Mouse (Mus musculus): Measurements from ENCODE around the gene Fhl5. TPM values are rescaled to one million over a fixed set of nuclear protein-coding genes. Genes with fewer than 3 reads are reported as not detected.
"Not testable (repeated sequence)": the region's sequence is repeated elsewhere in the genome, so short reads cannot be mapped to it uniquely, and the experiment has no call there.

The Fhl5 gene
- polyA plus RNA-seq, 1 experiment: not detected

GRCm38 (mm10) chr4:25272861-25273627 is 30.4 kb upstream of the Fhl5 start:
- H3K27me3 ChIP-seq (ENCODE audit: control insufficient read depth, insufficient read depth, insufficient read length): no peaks in the 10 kb centered on the region
- no peaks in the 10 kb centered on the region for H3K79me2 ChIP-seq (ENCODE audit: control insufficient read depth, insufficient read depth)
- H3K36me3 ChIP-seq (ENCODE audit: control insufficient read depth, insufficient read depth): peaks cover 70% of the 10 kb centered on the region
- H3K4me3 ChIP-seq: no peak overlapping the region
- TF ChIP-seq MYOD1 (IDR thresholded peaks at IDR 0.05; ENCODE audit: control insufficient read depth in 1 of 3, insufficient read length in 2 of 3, low read depth in 2 of 3) (no peak), POLR2A (IDR thresholded peaks at IDR 0.05; ENCODE audit: insufficient read length, low read depth) (no peak), MAX (IDR thresholded peaks at IDR 0.05; ENCODE audit: low read depth) (no peak), POLR2AphosphoS2 (IDR thresholded peaks at IDR 0.05; ENCODE audit: insufficient read length, low read depth) (no peak), TCF12 (IDR thresholded peaks at IDR 0.05; ENCODE audit: insufficient read depth, poor library complexity, severe bottlenecking) (no peak), USF1 (IDR thresholded peaks at IDR 0.05; ENCODE audit: low read depth) (no peak), TCF3 (IDR thresholded peaks at IDR 0.05; ENCODE audit: insufficient read length, low read depth) (no peak), SRF (IDR thresholded peaks at IDR 0.05; ENCODE audit: control insufficient read depth, insufficient read length, low read depth) (no peak), REST (IDR thresholded peaks at IDR 0.05; ENCODE audit: insufficient read depth, insufficient read length) (no peak), MYOG (IDR thresholded peaks at IDR 0.05; ENCODE audit: control insufficient read depth in 1 of 3, insufficient read depth in 1 of 3, insufficient read length in 2 of 3, low read depth in 2 of 3) (no peak), E2F4 (IDR thresholded peaks at IDR 0.05; ENCODE audit: insufficient read depth) (no peak), CEBPB (IDR thresholded peaks at IDR 0.05; ENCODE audit: insufficient read depth, poor library complexity, severe bottlenecking) (no peak)
- no peak overlapping the region for H3ac ChIP-seq (ENCODE audit: control insufficient read depth, insufficient read length)
- H3K4me2 ChIP-seq (ENCODE audit: low read depth): no peak overlapping the region

- Histone ChIP-seq H3K4me3 (no peak overlapping the region), H3ac (ENCODE audit: control insufficient read depth, insufficient read length) (no peak overlapping the region), H3K4me2 (ENCODE audit: low read depth) (no peak overlapping the region), H3K79me2 (ENCODE audit: control insufficient read depth, insufficient read depth) (no peaks in the 10 kb centered on the region), H3K36me3 (ENCODE audit: control insufficient read depth, insufficient read depth) (peaks cover 67% of the 10 kb centered on the region), H3K27me3 (ENCODE audit: control insufficient read depth, insufficient read depth, insufficient read length) (no peaks in the 10 kb centered on the region)
- TF ChIP-seq E2F4 (IDR thresholded peaks at IDR 0.05; ENCODE audit: insufficient read depth) (no peak), MYOD1 (IDR thresholded peaks at IDR 0.05; ENCODE audit: control insufficient read depth in 1 of 3, insufficient read length in 2 of 3, low read depth in 2 of 3) (no peak), TCF3 (IDR thresholded peaks at IDR 0.05; ENCODE audit: insufficient read length, low read depth) (no peak), CEBPB (IDR thresholded peaks at IDR 0.05; ENCODE audit: insufficient read depth, poor library complexity, severe bottlenecking) (no peak), USF1 (IDR thresholded peaks at IDR 0.05; ENCODE audit: low read depth) (no peak)
These were observed 29.2 kb upstream of the Fhl5 start for GRCm38 (mm10) chr4:25271926-25272325.

GRCm38 (mm10) chr4:25267144-25267543 is 24.5 kb upstream of the Fhl5 start:
- TF ChIP-seq TCF12 (IDR thresholded peaks at IDR 0.05; ENCODE audit: insufficient read depth, poor library complexity, severe bottlenecking) (no peak), USF1 (IDR thresholded peaks at IDR 0.05; ENCODE audit: low read depth) (no peak), MYOG (IDR thresholded peaks at IDR 0.05; ENCODE audit: control insufficient read depth in 1 of 3, insufficient read depth in 1 of 3, insufficient read length in 2 of 3, low read depth in 2 of 3) (no peak), E2F4 (IDR thresholded peaks at IDR 0.05; ENCODE audit: insufficient read depth) (no peak), REST (IDR thresholded peaks at IDR 0.05; ENCODE audit: insufficient read depth, insufficient read length) (no peak), POLR2A (IDR thresholded peaks at IDR 0.05; ENCODE audit: insufficient read length, low read depth) (no peak), POLR2AphosphoS2 (IDR thresholded peaks at IDR 0.05; ENCODE audit: insufficient read length, low read depth) (no peak), SRF (IDR thresholded peaks at IDR 0.05; ENCODE audit: control insufficient read depth, insufficient read length, low read depth) (no peak), TCF3 (IDR thresholded peaks at IDR 0.05; ENCODE audit: insufficient read length, low read depth) (no peak), MAX (IDR thresholded peaks at IDR 0.05; ENCODE audit: low read depth) (no peak), MYOD1 (IDR thresholded peaks at IDR 0.05; ENCODE audit: control insufficient read depth in 1 of 3, insufficient read length in 2 of 3, low read depth in 2 of 3) (no peak)

GRCm38 (mm10) chr4:25257822-25258398 is 15.2 kb upstream of the Fhl5 start:
- peaks cover 42% of the 10 kb centered on the region for H3K36me3 ChIP-seq (ENCODE audit: control insufficient read depth, insufficient read depth)

More at GRCm38 (mm10) chr4:25267144-25267543, 24.5 kb upstream of the Fhl5 start:
- H3K79me2 ChIP-seq (ENCODE audit: control insufficient read depth, insufficient read depth): no peaks in the 10 kb centered on the region
- H3K36me3 ChIP-seq (ENCODE audit: control insufficient read depth, insufficient read depth): peaks cover 48% of the 10 kb centered on the region
- H3K27me3 ChIP-seq (ENCODE audit: control insufficient read depth, insufficient read depth, insufficient read length): no peaks in the 10 kb centered on the region
- H3ac ChIP-seq (ENCODE audit: control insufficient read depth, insufficient read length): no peak overlapping the region
- H3K4me2 ChIP-seq (ENCODE audit: low read depth): no peak overlapping the region
- H3K4me3 ChIP-seq: no peak overlapping the region

DNA sequence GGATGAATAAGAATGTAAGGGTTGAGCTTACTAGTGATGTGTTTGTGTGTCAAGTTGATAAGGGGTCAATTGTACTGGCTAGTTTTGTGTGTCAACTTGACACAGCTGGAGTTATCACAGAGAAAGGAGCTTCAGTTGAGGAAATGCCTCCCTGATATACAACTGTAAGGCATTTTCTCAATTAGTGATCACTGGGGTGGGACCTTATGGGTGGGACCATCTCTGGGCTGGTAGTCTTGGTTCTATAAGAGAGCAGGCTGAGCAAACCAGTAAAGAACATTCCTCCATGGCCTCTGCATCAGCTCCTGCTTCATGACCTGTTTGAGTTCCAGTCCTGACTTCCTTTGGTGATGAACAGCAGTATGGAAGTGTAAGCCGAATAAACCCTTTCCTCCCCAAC is 7.0 kb downstream of the Fhl5 start:
- not testable (repeated sequence) for H3K36me3 ChIP-seq (ENCODE audit: control insufficient read depth, insufficient read depth); H3K27me3 ChIP-seq (ENCODE audit: control insufficient read depth, insufficient read depth, insufficient read length); H3K79me2 ChIP-seq (ENCODE audit: control insufficient read depth, insufficient read depth); H3K4me2 ChIP-seq (ENCODE audit: low read depth); H3ac ChIP-seq (ENCODE audit: control insufficient read depth, insufficient read length); H3K4me3 ChIP-seq

More at GRCm38 (mm10) chr4:25257822-25258398, 15.2 kb upstream of the Fhl5 start:
- H3K4me2 ChIP-seq (ENCODE audit: low read depth): no peak overlapping the region
- no peak overlapping the region for H3K4me3 ChIP-seq
- no peaks in the 10 kb centered on the region for H3K27me3 ChIP-seq (ENCODE audit: control insufficient read depth, insufficient read depth, insufficient read length)
- H3K79me2 ChIP-seq (ENCODE audit: control insufficient read depth, insufficient read depth): no peaks in the 10 kb centered on the region
- TF ChIP-seq CEBPB (IDR thresholded peaks at IDR 0.05; ENCODE audit: insufficient read depth, poor library complexity, severe bottlenecking) (no peak), TCF12 (IDR thresholded peaks at IDR 0.05; ENCODE audit: insufficient read depth, poor library complexity, severe bottlenecking) (no peak), SRF (IDR thresholded peaks at IDR 0.05; ENCODE audit: control insufficient read depth, insufficient read length, low read depth) (no peak), E2F4 (IDR thresholded peaks at IDR 0.05; ENCODE audit: insufficient read depth) (no peak), MAX (IDR thresholded peaks at IDR 0.05; ENCODE audit: low read depth) (no peak), MYOD1 (IDR thresholded peaks at IDR 0.05; ENCODE audit: control insufficient read depth in 1 of 3, insufficient read length in 2 of 3, low read depth in 2 of 3) (no peak), POLR2AphosphoS2 (IDR thresholded peaks at IDR 0.05; ENCODE audit: insufficient read length, low read depth) (no peak), TCF3 (IDR thresholded peaks at IDR 0.05; ENCODE audit: insufficient read length, low read depth) (no peak), REST (IDR thresholded peaks at IDR 0.05; ENCODE audit: insufficient read depth, insufficient read length) (no peak), MYOG (IDR thresholded peaks at IDR 0.05; ENCODE audit: control insufficient read depth in 1 of 3, insufficient read depth in 1 of 3, insufficient read length in 2 of 3, low read depth in 2 of 3) (no peak)
- no peak overlapping the region for H3ac ChIP-seq (ENCODE audit: control insufficient read depth, insufficient read length)

DNA sequence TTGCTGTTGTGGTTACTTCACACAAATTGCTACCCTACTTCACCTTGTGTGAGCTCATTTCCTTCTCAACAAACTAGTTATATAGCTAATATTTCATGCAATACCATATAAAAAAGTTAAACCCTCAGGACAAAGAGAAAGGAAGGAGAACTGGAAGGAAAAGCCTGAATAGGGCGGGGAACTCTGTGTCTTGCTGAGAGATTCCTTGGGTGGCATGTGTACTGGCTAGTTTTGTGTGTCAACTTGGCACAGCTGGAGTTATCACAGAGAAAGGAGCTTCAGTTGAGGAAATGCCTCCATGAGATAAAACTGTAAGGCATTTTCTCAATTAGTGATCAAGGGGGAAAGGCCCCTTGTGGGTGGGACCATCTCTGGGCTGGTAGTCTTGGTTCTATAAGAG is 8.9 kb downstream of the Fhl5 start:
- H3K79me2 ChIP-seq (ENCODE audit: control insufficient read depth, insufficient read depth); H3K4me2 ChIP-seq (ENCODE audit: low read depth); H3K36me3 ChIP-seq (ENCODE audit: control insufficient read depth, insufficient read depth); H3K27me3 ChIP-seq (ENCODE audit: control insufficient read depth, insufficient read depth, insufficient read length); H3K4me3 ChIP-seq; H3ac ChIP-seq (ENCODE audit: control insufficient read depth, insufficient read length): not testable (repeated sequence)
